Mouse (Mus musculus): ENCODE data around the gene Olfr1254. TPM values are rescaled to one million over a fixed set of nuclear protein-coding genes. Genes with fewer than 3 reads are reported as not detected.

Olfr1254 gene
- not detected for total RNA-seq (2021)

DNA sequence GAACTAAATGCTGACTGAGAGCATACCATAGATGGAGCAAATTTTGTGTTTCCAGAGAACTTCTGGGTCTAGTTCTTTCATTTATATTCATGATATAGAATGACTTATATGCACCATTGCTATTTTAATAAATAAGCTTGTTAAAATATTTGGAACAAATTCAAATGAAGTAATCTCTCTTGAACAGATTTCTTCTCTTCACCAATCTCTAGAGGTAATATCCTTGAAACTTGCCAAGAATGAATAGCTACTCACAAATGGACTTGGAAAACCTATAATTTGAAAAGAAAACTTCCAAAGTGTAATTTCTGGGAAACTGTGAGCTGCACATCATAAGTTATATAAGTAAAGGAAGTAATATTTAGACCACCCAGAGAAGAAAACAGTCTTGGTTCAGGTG is at the start of gene Olfr1254:
Gene Olfr1254 (minus strand): TSS at position 101 of the 400 bp plus-strand sequence.
- no peak for DNase-seq (ENCODE audit: low spot score)
- intact Hi-C loops (cut with DNase I), result no loop called here

DNA sequence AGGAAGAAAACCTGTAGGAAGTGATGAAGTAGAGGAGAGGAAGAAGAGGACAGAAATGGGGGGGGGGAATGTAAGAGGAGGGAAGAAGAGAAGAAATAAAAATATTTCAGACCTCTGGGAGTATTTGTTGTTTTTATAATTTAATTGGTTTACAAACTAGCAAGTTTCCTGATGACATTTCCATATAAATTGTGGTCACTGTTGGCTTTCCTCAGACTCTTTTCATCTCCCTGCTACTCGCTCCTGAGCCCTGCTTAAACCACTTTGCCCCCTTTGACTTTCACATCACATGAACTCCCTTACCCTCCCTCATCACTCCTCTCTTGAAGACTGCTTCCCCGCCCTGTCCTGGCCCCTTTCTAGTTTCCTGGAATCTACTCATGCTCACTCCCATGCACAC is 48.0 kb upstream of the Olfr1254 start, which contains the start of gene Olfr1256:
Gene Olfr1256 (minus strand): TSS at position 101 of the 400 bp plus-strand sequence.
- no peak for DNase-seq (ENCODE audit: low spot score)
- intact Hi-C loops (cut with DNase I), result no loop called here

DNA sequence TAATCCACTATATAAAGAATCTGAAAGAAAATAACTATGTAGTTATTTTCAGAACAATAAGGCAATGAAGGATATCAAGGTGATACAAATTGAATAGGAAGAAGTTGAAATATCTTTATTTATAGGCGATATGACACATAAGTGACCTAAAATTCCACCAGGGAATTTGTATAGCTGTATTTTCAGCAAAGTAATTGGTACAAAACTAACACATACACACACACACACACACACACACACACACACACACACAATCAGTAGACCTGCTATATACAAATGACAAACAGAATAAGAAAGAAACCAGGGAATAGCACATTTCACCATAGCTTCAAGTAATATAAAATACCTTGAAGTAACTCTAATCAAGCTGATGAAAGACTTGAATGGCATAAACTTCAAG is 26.8 kb upstream of the Olfr1254 start:
- intact Hi-C loops (cut with DNase I), result no loop called here
- no peak for DNase-seq (ENCODE audit: low spot score)

DNA sequence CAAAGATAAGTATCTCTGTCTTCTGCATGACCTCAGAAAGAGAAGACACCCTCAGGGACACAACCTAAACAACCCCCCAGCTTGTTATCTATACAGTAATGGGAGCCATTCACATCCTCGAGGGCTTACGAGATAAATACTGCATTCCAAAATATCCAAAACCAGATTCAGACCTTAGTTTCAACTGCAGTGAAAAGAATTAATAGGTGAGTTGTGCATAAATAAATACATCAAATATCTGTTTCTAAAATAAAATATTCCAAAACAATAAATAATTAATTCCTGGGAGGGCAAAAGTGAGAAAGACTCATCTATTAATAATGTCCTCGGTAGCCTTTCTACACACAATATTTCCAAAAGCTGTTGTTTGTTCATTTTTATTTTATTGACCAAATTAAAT is 18.3 kb upstream of the Olfr1254 start, which contains the start of gene Olfr1255:
Gene Olfr1255 (plus strand): TSS at position 301 of the 400 bp plus-strand sequence.
- intact Hi-C loops (cut with DNase I), result no loop called here
- DNase-seq (ENCODE audit: low spot score), result no peak

DNA sequence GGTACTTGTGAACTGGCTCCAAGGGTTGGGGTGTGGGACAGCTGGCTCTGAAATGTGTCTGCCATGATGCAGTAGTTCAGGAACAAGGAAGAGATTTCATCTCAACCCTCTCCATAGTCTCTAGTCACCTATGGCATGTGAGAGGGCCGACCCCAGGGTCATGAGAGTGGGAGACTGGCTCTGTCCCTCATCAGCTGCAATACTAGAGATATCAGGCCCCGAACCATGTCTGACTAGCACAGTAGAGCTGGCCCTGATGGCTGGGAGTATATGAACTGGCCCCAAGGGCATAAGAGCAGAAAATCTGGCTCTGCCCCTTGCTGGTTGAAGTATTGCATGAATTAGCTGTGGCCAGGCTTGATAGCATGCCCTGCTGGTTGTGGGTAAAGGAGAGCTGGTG is 17.3 kb upstream of the Olfr1254 start:
- DNase-seq (ENCODE audit: low spot score), result no peak
- intact Hi-C loops (cut with DNase I), result no loop called here

DNA sequence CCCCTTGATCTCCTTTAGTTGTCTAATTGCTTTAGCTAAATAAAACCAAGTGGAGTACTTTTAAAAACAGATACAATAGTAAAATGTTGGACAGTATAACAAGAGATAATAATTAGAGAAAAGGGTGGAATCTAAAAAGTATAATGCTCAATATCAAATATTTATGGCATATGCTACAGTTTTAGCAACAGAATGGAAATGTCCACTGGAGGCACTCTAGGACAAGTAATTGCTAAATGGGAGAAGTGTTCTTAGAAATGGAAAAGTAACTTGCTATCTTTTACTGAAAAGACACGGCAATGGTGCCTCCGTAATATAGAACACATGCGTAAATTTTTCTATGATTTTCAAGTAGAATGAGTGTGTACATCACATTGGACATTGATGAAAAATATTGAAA is 6.2 kb upstream of the Olfr1254 start:
- DNase-seq (ENCODE audit: low spot score), result no peak
- intact Hi-C loops (cut with DNase I), result no loop called here

DNA sequence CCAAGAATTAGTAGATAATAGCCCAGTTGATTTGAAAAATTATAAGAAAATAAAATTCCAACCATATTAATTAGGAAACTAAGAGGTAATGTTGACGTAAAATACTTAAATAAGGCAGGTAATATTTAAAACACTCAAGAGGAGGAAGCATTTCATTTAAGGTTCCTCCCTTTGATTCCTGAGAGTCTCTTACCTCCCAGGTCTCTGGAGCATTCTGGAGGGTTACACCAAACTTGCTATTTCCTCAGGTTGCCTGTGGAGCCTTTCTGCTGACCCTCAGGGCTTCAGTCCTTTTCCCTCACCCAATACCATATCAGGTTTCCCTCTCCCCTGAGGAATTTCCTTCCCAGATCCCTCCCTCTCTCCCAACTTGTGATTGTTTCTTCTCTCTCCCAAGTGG is 36.4 kb downstream of the Olfr1254 start, which contains the start of gene Olfr1253:
Gene Olfr1253 (minus strand): TSS at position 101 of the 400 bp plus-strand sequence.
- intact Hi-C loops (cut with DNase I), result no loop called here

More for the DNA sequence above, 36.4 kb downstream of the Olfr1254 start, which contains the start of gene Olfr1253:
- DNase-seq (ENCODE audit: low spot score), result no peak

Other genes starting within 250 kb of the Olfr1254 start
- not detected for gene Olfr1245, start 215.2 kb downstream of the Olfr1254 start, total RNA-seq (2021)
- gene Olfr1246, start 200.5 kb downstream of the Olfr1254 start, total RNA-seq (2021), result not detected
- not detected for gene Olfr1247, start 179.5 kb downstream of the Olfr1254 start, total RNA-seq (2021)
- gene Olfr1248, start 175.4 kb downstream of the Olfr1254 start, total RNA-seq (2021), result not detected
- not detected for gene Olfr1249, start 158.6 kb downstream of the Olfr1254 start, total RNA-seq (2021)
- gene Olfr1250, start 132.2 kb downstream of the Olfr1254 start, total RNA-seq (2021), result not detected
- not detected for gene Olfr1251, start 121.7 kb downstream of the Olfr1254 start, total RNA-seq (2021)
- not detected for gene Olfr1252, start 68.6 kb downstream of the Olfr1254 start, total RNA-seq (2021)
- not detected for gene Olfr1253, start 36.5 kb downstream of the Olfr1254 start, total RNA-seq (2021)
- not detected for gene Olfr1255, start 18.4 kb upstream of the Olfr1254 start, total RNA-seq (2021)
- gene Olfr1256, start 47.9 kb upstream of the Olfr1254 start, total RNA-seq (2021), result not detected
- not detected for gene Olfr48, start 54.6 kb upstream of the Olfr1254 start, total RNA-seq (2021)
- gene Olfr1257, start 84.8 kb upstream of the Olfr1254 start, total RNA-seq (2021), result not detected
- gene Olfr1258, start 133.7 kb upstream of the Olfr1254 start, total RNA-seq (2021), result not detected
- not detected for gene Olfr1259, start 155.0 kb upstream of the Olfr1254 start, total RNA-seq (2021)
- not detected for gene Olfr1260, start 180.7 kb upstream of the Olfr1254 start, total RNA-seq (2021)
- gene Olfr1261, start 197.6 kb upstream of the Olfr1254 start, total RNA-seq (2021), result not detected
- not detected for gene Olfr1262, start 206.5 kb upstream of the Olfr1254 start, total RNA-seq (2021)
- not detected for gene Olfr1263, start 218.5 kb upstream of the Olfr1254 start, total RNA-seq (2021)
- not detected for gene Olfr1264, start 232.0 kb upstream of the Olfr1254 start, total RNA-seq (2021)
- gene Olfr1265, start 241.7 kb upstream of the Olfr1254 start, total RNA-seq (2021), result not detected

Data from heart, postnatal 25 days (tissue).